Mouse (Mus musculus) heart, adult 2 months (tissue): ENCODE results near the gene Bnc1.

ENCODE experiments used
- EP300 ChIP-seq: fragments of 200-500 bp; IDR thresholded peaks from 2 replicates; pipeline ENCODE4 v1.6.1; 2011; ENCODE audit warnings: low read depth, low read length, control low read depth; ENCODE audit not compliant: insufficient read depth
- POLR2A ChIP-seq: fragments of 200-500 bp; IDR thresholded peaks from 2 replicates; pipeline ENCODE4 v1.6.1; 2011; ENCODE audit warnings: mild to moderate bottlenecking, low read depth, low read length, control low read depth; ENCODE audit not compliant: insufficient read depth

- TF ChIP-seq POLR2A (no peak), EP300 (no peak)
Observed at GRCm38 (mm10) chr7:82007151-82007550, 15.1 kb upstream of the Bnc1 start.
